Mouse (Mus musculus): ENCODE measurements around the gene Zfp292. TPM values are rescaled to one million over a fixed set of nuclear protein-coding genes. Genes with fewer than 3 reads are reported as not detected.

Zfp292 gene
- total and polyA plus RNA-seq, 3 experiments = 9.5 to 13.6 (median 11.4) TPM

GRCm38 (mm10) chr4:34874234-34874633 is 8.5 kb downstream of the Zfp292 start:
- peaks cover 0 to 43% of the 10 kb centered on the region in 2 experiments; a peak in 2 of 4 replicates for H3K4me1 ChIP-seq (ENCODE audit: control insufficient read depth in 1 of 2, insufficient read depth in 2 of 2)

GRCm38 (mm10) chr4:34872896-34873495 is 9.8 kb downstream of the Zfp292 start:
- TF ChIP-seq MXI1 (IDR thresholded peaks at IDR 0.05; ENCODE audit: low read depth, low read length) (no peak), ETS1 (conservative IDR thresholded peaks at IDR 0.05; ENCODE audit: low read depth, low read length) (no peak), JUN (IDR thresholded peaks at IDR 0.05; ENCODE audit: insufficient read depth, low read depth, low read length) (no peak), MAZ (IDR thresholded peaks at IDR 0.05; ENCODE audit: low read depth, low read length) (no peak), HCFC1 (IDR thresholded peaks at IDR 0.05; ENCODE audit: low read depth, low read length) (no peak), CHD2 (IDR thresholded peaks at IDR 0.05; ENCODE audit: low read length) (no peak), PAX5 (IDR thresholded peaks at IDR 0.05; ENCODE audit: low read length) (no peak), ZKSCAN1 (IDR thresholded peaks at IDR 0.05; ENCODE audit: borderline replicate concordance, low read depth, low read length) (no peak), RCOR1 (conservative IDR thresholded peaks at IDR 0.05; ENCODE audit: low read depth, low read length) (no peak), USF2 (conservative IDR thresholded peaks at IDR 0.05; ENCODE audit: low read depth, low read length) (no peak), MEF2A (IDR thresholded peaks at IDR 0.05; ENCODE audit: borderline replicate concordance, low read depth, low read length) (no peak), KAT2A (IDR thresholded peaks at IDR 0.05; ENCODE audit: insufficient replicate concordance, low read length) (no peak), POLR2A (IDR thresholded peaks at IDR 0.05; ENCODE audit: low read depth, low read length) (no peak), CTCF (conservative IDR thresholded peaks at IDR 0.05 in 1 of 2, IDR thresholded peaks at IDR 0.05 in 1 of 2; ENCODE audit: low read depth in 2 of 2, low read length in 2 of 2) (no peak), TBP (conservative IDR thresholded peaks at IDR 0.05; ENCODE audit: low read depth, low read length) (no peak), MAFK (IDR thresholded peaks at IDR 0.05; ENCODE audit: insufficient replicate concordance, low read length) (no peak), CHD1 (IDR thresholded peaks at IDR 0.05; ENCODE audit: low read depth, low read length) (no peak), ZNF384 (IDR thresholded peaks at IDR 0.05; ENCODE audit: low read depth, low read length) (no peak)
- in situ Hi-C loops (cut with MboI; ENCODE audit: low pct_ligation_motif_present, low pct_unique_long_range_greater_than_20kb, low sequenced_read_pairs) (no loop called here), dilution Hi-C loops (cut with MboI; ENCODE audit: extremely low pct_ligation_motif_present, extremely low pct_unique_long_range_greater_than_20kb, low sequenced_read_pairs) (no loop called here)
- Histone ChIP-seq H3K27me3 (replicated peaks) (no peaks in the 10 kb centered on the region), H3K36me3 (replicated peaks in 1 of 2; ENCODE audit: control insufficient read depth in 1 of 2, insufficient read depth in 1 of 2, low read length in 1 of 2) (peaks cover 0 to 24% of the 10 kb centered on the region in 2 experiments), H3K4me1 (ENCODE audit: control insufficient read depth in 1 of 2, insufficient read depth in 2 of 2) (peaks cover 0 to 51% of the 10 kb centered on the region in 2 experiments; a peak in 2 of 4 replicates), H3K4me2 (ENCODE audit: insufficient read depth, low read depth, poor library complexity, severe bottlenecking) (no peak overlapping the region), H3K79me2 (replicated peaks; ENCODE audit: control insufficient read depth, extremely low read depth, insufficient read depth, poor library complexity, severe bottlenecking) (peaks cover 64% of the 10 kb centered on the region), H3K9me3 (replicated peaks; ENCODE audit: low read length) (no peaks in the 10 kb centered on the region), H3K9ac (ENCODE audit: insufficient read depth, low read depth) (no peak overlapping the region), H3K4me3 (replicated peaks in 1 of 3; ENCODE audit: low read depth in 2 of 3, low read length in 2 of 3, poor library complexity in 1 of 3) (no peak overlapping the region), H3K27ac (ENCODE audit: insufficient read depth, low read depth) (no peak overlapping the region)
- no peak for DNase-seq (ENCODE audit: extremely low read depth)

More at GRCm38 (mm10) chr4:34874234-34874633, 8.5 kb downstream of the Zfp292 start:
- H3K9me3 ChIP-seq (replicated peaks; ENCODE audit: low read length) = no peaks in the 10 kb centered on the region
- no peak for DNase-seq (ENCODE audit: extremely low read depth)
- no peaks in the 10 kb centered on the region for H3K27me3 ChIP-seq (replicated peaks)
- H3K79me2 ChIP-seq (replicated peaks; ENCODE audit: control insufficient read depth, extremely low read depth, insufficient read depth, poor library complexity, severe bottlenecking) = peaks cover 58% of the 10 kb centered on the region
- H3K36me3 ChIP-seq (replicated peaks in 1 of 2; ENCODE audit: control insufficient read depth in 1 of 2, insufficient read depth in 1 of 2, low read length in 1 of 2) = peaks cover 0 to 22% of the 10 kb centered on the region in 2 experiments
- H3K9ac ChIP-seq (ENCODE audit: insufficient read depth, low read depth) = no peak overlapping the region
- no peak overlapping the region for H3K4me3 ChIP-seq (replicated peaks in 1 of 3; ENCODE audit: low read depth in 2 of 3, low read length in 2 of 3, poor library complexity in 1 of 3)
- no peak overlapping the region for H3K4me2 ChIP-seq (ENCODE audit: insufficient read depth, low read depth, poor library complexity, severe bottlenecking)
- TF ChIP-seq ZNF384 (IDR thresholded peaks at IDR 0.05; ENCODE audit: low read depth, low read length) (no peak), E2F4 (IDR thresholded peaks at IDR 0.05; ENCODE audit: insufficient replicate concordance, low read depth, low read length) (no peak), TBP (conservative IDR thresholded peaks at IDR 0.05; ENCODE audit: low read depth, low read length) (no peak), MXI1 (IDR thresholded peaks at IDR 0.05; ENCODE audit: low read depth, low read length) (no peak)
- no peak overlapping the region for H3K27ac ChIP-seq (ENCODE audit: insufficient read depth, low read depth)
- dilution Hi-C loops (cut with MboI; ENCODE audit: extremely low pct_ligation_motif_present, extremely low pct_unique_long_range_greater_than_20kb, low sequenced_read_pairs) = no loop called here
- in situ Hi-C loops (cut with MboI; ENCODE audit: low pct_ligation_motif_present, low pct_unique_long_range_greater_than_20kb, low sequenced_read_pairs) = no loop called here
